Mouse (Mus musculus) left cerebral cortex, adult 18-20 months (tissue): Measurements from ENCODE around the gene Usp35. TPM values are rescaled to one million over a fixed set of nuclear protein-coding genes. Genes with fewer than 3 reads are reported as not detected.

Experiments used
- DNase-seq, 2 experiments: peaks; one replicate each; pipeline ENCODE4 v3.0.0; 2021 to 2022; ENCODE audit warnings: low spot score in 2 of 2, mixed read lengths in 1 of 2
- total RNA-seq, 2 experiments: library from RNA; stranded (reverse); gene quantifications; 2 replicates each; pipeline ENCODE4 v1.2.3; 2021

The Usp35 gene
- total RNA-seq, 2 experiments from 2014 or later = 17.2 to 19.3 TPM

- no peak for DNase-seq
Observed at GRCm38 (mm10) chr7:97347464-97347863, 15.6 kb upstream of the Usp35 start.

- no peak for DNase-seq
Observed at GRCm38 (mm10) chr7:97346822-97347166, 15.0 kb upstream of the Usp35 start.

- no peak for DNase-seq
Observed at GRCm38 (mm10) chr7:97346111-97346821, 14.4 kb upstream of the Usp35 start.

- DNase-seq = peak; percentile 85 to 90
Observed at GRCm38 (mm10) chr7:97345229-97345871, 13.5 kb upstream of the Usp35 start.

- no peak for DNase-seq
Observed at GRCm38 (mm10) chr7:97344655-97345054, 12.8 kb upstream of the Usp35 start.

GRCm38 (mm10) chr7:97342961-97343360, 11.1 kb upstream of the Usp35 start:
- no peak for DNase-seq

GRCm38 (mm10) chr7:97340907-97341849, 9.4 kb upstream of the Usp35 start:
- no peak for DNase-seq

- DNase-seq = no peak
Observed at GRCm38 (mm10) chr7:97339623-97340022, 7.8 kb upstream of the Usp35 start.

- no peak for DNase-seq
Observed at GRCm38 (mm10) chr7:97338593-97338992, 6.8 kb upstream of the Usp35 start.

GRCm38 (mm10) chr7:97336678-97337077, 4.9 kb upstream of the Usp35 start:
- DNase-seq = no peak

GRCm38 (mm10) chr7:97334406-97334805, 2.6 kb upstream of the Usp35 start:
- no peak for DNase-seq

- DNase-seq = no peak
Observed at GRCm38 (mm10) chr7:97333113-97333898, 1.5 kb upstream of the Usp35 start.

- DNase-seq = no peak
Observed at GRCm38 (mm10) chr7:97332667-97333041, 834 bp upstream of the Usp35 start.

GRCm38 (mm10) chr7:97330931-97331645, 732 bp downstream of the Usp35 start:
- no peak for DNase-seq

- DNase-seq = no peak
Observed at GRCm38 (mm10) chr7:97329676-97330075, 2.1 kb downstream of the Usp35 start.

GRCm38 (mm10) chr7:97328891-97329588, 2.8 kb downstream of the Usp35 start:
- no peak for DNase-seq

- DNase-seq = no peak
Observed at GRCm38 (mm10) chr7:97327376-97327775, 4.4 kb downstream of the Usp35 start.

- peak; percentile 34 to 56 for DNase-seq
Observed at GRCm38 (mm10) chr7:97325156-97325985, 6.4 kb downstream of the Usp35 start.

GRCm38 (mm10) chr7:97324342-97324741, 7.5 kb downstream of the Usp35 start:
- DNase-seq = no peak
